8 mouse cellular contexts compared by ENCODE assay signal in genomic region chr4:135439904-135440522, GRCm38 (mm10). TPM values are rescaled to one million over a fixed set of nuclear protein-coding genes. Genes with fewer than 3 reads are reported as not detected.
DNase-seq lines count a peak whose midpoint lies in the region; ATAC-seq lines count a peak whose summit lies in the region.

No protein-coding gene starts in this region.

- H3K4me1 ChIP-seq in kidney, embryonic 14.5 days (ENCODE audit: control insufficient read depth, insufficient read depth, low read length) = 0 out of 2 replicates have a peak, but pooled peaks cover 5% of the 10 kb centered on the region
- H3K4me1 ChIP-seq in kidney, embryonic 16.5 days (ENCODE audit: insufficient read depth, low read length) = peaks cover 10% of the 10 kb centered on the region
- peaks cover 7 to 8% of the 10 kb centered on the region in 2 experiments for H3K4me1 ChIP-seq in heart, embryonic 14.5 days (ENCODE audit: control insufficient read depth in 2 of 2, insufficient read depth in 2 of 2, low read length in 2 of 2)
- H3K4me1 ChIP-seq in lung, embryonic 15.5 days = peaks cover 3% of the 10 kb centered on the region; the same call in 1 of the 2 replicates
- H3K4me1 ChIP-seq in hindbrain, embryonic 16.5 days (ENCODE audit: control insufficient read depth, insufficient read depth, low read depth, low read length) = no peaks in the 10 kb centered on the region

- WGBS in kidney, embryonic 14.5 days = 61% methylated on average over 9 of the region's 9 CpGs
- WGBS in kidney, embryonic 16.5 days = 53% methylated on average over 9 of the region's 9 CpGs
- 29% methylated on average over 9 of the region's 9 CpGs for WGBS in heart, embryonic 14.5 days
- whole genome bisulfite sequencing in lung, embryonic 15.5 days = 34% methylated on average over 9 of the region's 9 CpGs
- WGBS in hindbrain, embryonic 16.5 days = 66% methylated on average over 9 of the region's 9 CpGs

- DNase-seq in R1 (ENCODE audit: low read depth, low spot score) = peak; percentile 86
- DNase-seq in splenic B cell, adult 2 months (ENCODE audit: low read depth, low spot score) = peak; percentile 83
- DNase-seq in urinary bladder, postnatal 4 days (ENCODE audit: low spot score in 2 of 2) = no peak

- no peak overlapping the region for H3K4me2 ChIP-seq in kidney, embryonic 14.5 days (replicated peaks; ENCODE audit: low read depth, low read length)
- H3K4me2 ChIP-seq in kidney, embryonic 16.5 days (replicated peaks; ENCODE audit: low read depth, low read length) = no peak overlapping the region
- peak overlapping the region; percentile 56; the same call in 1 of the 2 replicates for H3K4me2 ChIP-seq in heart, embryonic 14.5 days (ENCODE audit: low read length)
- no peak overlapping the region for H3K4me2 ChIP-seq in lung, embryonic 15.5 days
- H3K4me2 ChIP-seq in hindbrain, embryonic 16.5 days (ENCODE audit: low read length) = no peak overlapping the region

- no peak overlapping the region for H3K9ac ChIP-seq in kidney, embryonic 14.5 days (ENCODE audit: low read depth, low read length)
- H3K9ac ChIP-seq in kidney, embryonic 16.5 days (replicated peaks; ENCODE audit: low read length) = no peak overlapping the region
- H3K9ac ChIP-seq in heart, embryonic 14.5 days (ENCODE audit: low read length) = no peak overlapping the region
- no peak overlapping the region for H3K9ac ChIP-seq in lung, embryonic 15.5 days
- no peak overlapping the region for H3K9ac ChIP-seq in hindbrain, embryonic 16.5 days (ENCODE audit: low read depth, low read length)

- H3K27me3 ChIP-seq in kidney, embryonic 14.5 days (ENCODE audit: control insufficient read depth, insufficient read depth, low read length) = no peaks in the 10 kb centered on the region
- H3K27me3 ChIP-seq in kidney, embryonic 16.5 days (ENCODE audit: insufficient read depth, low read length) = no peaks in the 10 kb centered on the region
- H3K27me3 ChIP-seq in heart, embryonic 14.5 days (ENCODE audit: control insufficient read depth, insufficient read depth, low read length) = no peaks in the 10 kb centered on the region
- no peaks in the 10 kb centered on the region for H3K27me3 ChIP-seq in lung, embryonic 15.5 days
- no peaks in the 10 kb centered on the region for H3K27me3 ChIP-seq in splenic B cell, adult 2 months (ENCODE audit: control insufficient read depth, insufficient read depth, low read length, poor library complexity, severe bottlenecking)
- no peaks in the 10 kb centered on the region for H3K27me3 ChIP-seq in hindbrain, embryonic 16.5 days (replicated peaks; ENCODE audit: control insufficient read depth, insufficient read depth, low read length)

- H3K4me3 ChIP-seq in kidney, embryonic 14.5 days (ENCODE audit: low read length) = no peak overlapping the region
- H3K4me3 ChIP-seq in kidney, embryonic 16.5 days (ENCODE audit: low read length) = no peak overlapping the region
- H3K4me3 ChIP-seq in heart, embryonic 14.5 days (ENCODE audit: control insufficient read depth in 1 of 2, insufficient read depth in 1 of 2, low read depth in 1 of 2, low read length in 2 of 2) = no peak overlapping the region
- H3K4me3 ChIP-seq in lung, embryonic 15.5 days = no peak overlapping the region
- H3K4me3 ChIP-seq in hindbrain, embryonic 16.5 days (ENCODE audit: low read length) = no peak overlapping the region

- no peaks in the 10 kb centered on the region for H3K9me3 ChIP-seq in kidney, embryonic 14.5 days (ENCODE audit: control insufficient read depth, low read length)
- no peaks in the 10 kb centered on the region for H3K9me3 ChIP-seq in kidney, embryonic 16.5 days (ENCODE audit: low read length)
- H3K9me3 ChIP-seq in heart, embryonic 14.5 days (ENCODE audit: control insufficient read depth, low read length) = no peaks in the 10 kb centered on the region
- H3K9me3 ChIP-seq in lung, embryonic 15.5 days = no peaks in the 10 kb centered on the region
- H3K9me3 ChIP-seq in hindbrain, embryonic 16.5 days (ENCODE audit: control insufficient read depth, low read length) = no peaks in the 10 kb centered on the region

- no peaks in the 10 kb centered on the region for H3K36me3 ChIP-seq in kidney, embryonic 14.5 days (ENCODE audit: control insufficient read depth, insufficient read depth, low read length)
- no peaks in the 10 kb centered on the region for H3K36me3 ChIP-seq in kidney, embryonic 16.5 days (ENCODE audit: insufficient read depth, low read length)
- no peaks in the 10 kb centered on the region for H3K36me3 ChIP-seq in heart, embryonic 14.5 days (ENCODE audit: control insufficient read depth, insufficient read depth, low read length)
- no peaks in the 10 kb centered on the region for H3K36me3 ChIP-seq in lung, embryonic 15.5 days
- no peaks in the 10 kb centered on the region for H3K36me3 ChIP-seq in splenic B cell, adult 2 months (ENCODE audit: control insufficient read depth, insufficient read depth, low read length, poor library complexity, severe bottlenecking)
- no peaks in the 10 kb centered on the region for H3K36me3 ChIP-seq in hindbrain, embryonic 16.5 days (ENCODE audit: control insufficient read depth, insufficient read depth, low read length)

- H3K27ac ChIP-seq in kidney, embryonic 14.5 days (ENCODE audit: low read depth, low read length) = peak overlapping the region; percentile 65; the same call in 1 of the 2 replicates
- no peak overlapping the region for H3K27ac ChIP-seq in kidney, embryonic 16.5 days (ENCODE audit: low read length)
- peak overlapping the region; percentile 27 to 71; a peak in 1 of 4 replicates for H3K27ac ChIP-seq in heart, embryonic 14.5 days (replicated peaks in 1 of 2; ENCODE audit: control insufficient read depth in 1 of 2, insufficient read depth in 1 of 2, low read depth in 2 of 2, low read length in 2 of 2)
- peak overlapping the region; percentile 41 for H3K27ac ChIP-seq in lung, embryonic 15.5 days
- no peak overlapping the region for H3K27ac ChIP-seq in hindbrain, embryonic 16.5 days (ENCODE audit: low read depth, low read length)

- no peak for ATAC-seq in kidney, embryonic 14.5 days (ENCODE audit: low FRiP score, low TSS enrichment)
- no peak for ATAC-seq in kidney, embryonic 16.5 days (ENCODE audit: low FRiP score, low TSS enrichment)
- no peak for ATAC-seq in heart, embryonic 14.5 days (ENCODE audit: insufficient number of reproducible peaks, insufficient read depth, low FRiP score, low read depth)
- no peak for ATAC-seq in lung, embryonic 15.5 days (ENCODE audit: borderline replicate concordance, extremely low read depth, low FRiP score, low TSS enrichment)
- ATAC-seq in hindbrain, embryonic 16.5 days = no peak

RNA-seq across cellular contexts. Expression of gene Rcan3, which starts 6.4 kb away (rescaled TPM):
- polyA plus RNA-seq in kidney, embryonic 14.5 days (2014; fragmentation: Nextera tagmentation; extraction: Ambion mirVana) = 14.1 and 15.2 TPM in 2 replicates
- polyA plus RNA-seq in kidney, embryonic 16.5 days (2015; fragmentation: Nextera tagmentation; extraction: Ambion mirVana) = 15.0 and 15.3 TPM in 2 replicates
- 9.2 and 10.8 TPM in 2 replicates for polyA plus RNA-seq in heart, embryonic 14.5 days (2014; fragmentation: Nextera tagmentation; extraction: Ambion mirVana)
- polyA plus RNA-seq in lung, embryonic 15.5 days (2015; fragmentation: Nextera tagmentation; extraction: Ambion mirVana) = 15.6 and 16.3 TPM in 2 replicates
- 52.8 and 54.1 TPM in 2 replicates for polyA plus RNA-seq in hindbrain, embryonic 16.5 days (2015; fragmentation: Nextera tagmentation; extraction: Ambion mirVana)

RNA-seq across cellular contexts. Expression of gene Ncmap, which starts 42.0 kb away (rescaled TPM):
- polyA plus RNA-seq in kidney, embryonic 14.5 days (2014; fragmentation: Nextera tagmentation; extraction: Ambion mirVana) = 2.5 and 2.9 TPM in 2 replicates
- 2.0 and 4.3 TPM in 2 replicates for polyA plus RNA-seq in kidney, embryonic 16.5 days (2015; fragmentation: Nextera tagmentation; extraction: Ambion mirVana)
- 0.22 and 0.41 TPM in 2 replicates for polyA plus RNA-seq in heart, embryonic 14.5 days (2014; fragmentation: Nextera tagmentation; extraction: Ambion mirVana)
- polyA plus RNA-seq in lung, embryonic 15.5 days (2015; fragmentation: Nextera tagmentation; extraction: Ambion mirVana) = 5.6 and 7.0 TPM in 2 replicates
- 0.94 and 1.0 TPM in 2 replicates for polyA plus RNA-seq in hindbrain, embryonic 16.5 days (2015; fragmentation: Nextera tagmentation; extraction: Ambion mirVana)

RNA-seq across cellular contexts. Expression of gene Stpg1, which starts 54.6 kb away (rescaled TPM):
- 0.64 and 0.81 TPM in 2 replicates for polyA plus RNA-seq in kidney, embryonic 14.5 days (2014; fragmentation: Nextera tagmentation; extraction: Ambion mirVana)
- polyA plus RNA-seq in kidney, embryonic 16.5 days (2015; fragmentation: Nextera tagmentation; extraction: Ambion mirVana) = 0.84 and 1.1 TPM in 2 replicates
- 0.15 and 0.70 TPM in 2 replicates for polyA plus RNA-seq in heart, embryonic 14.5 days (2014; fragmentation: Nextera tagmentation; extraction: Ambion mirVana)
- polyA plus RNA-seq in lung, embryonic 15.5 days (2015; fragmentation: Nextera tagmentation; extraction: Ambion mirVana) = 0.37 and 0.64 TPM in 2 replicates
- polyA plus RNA-seq in hindbrain, embryonic 16.5 days (2015; fragmentation: Nextera tagmentation; extraction: Ambion mirVana) = 0.39 and 0.41 TPM in 2 replicates

RNA-seq across cellular contexts. Expression of gene Nipal3, which starts 54.8 kb away (rescaled TPM):
- polyA plus RNA-seq in kidney, embryonic 14.5 days (2014; fragmentation: Nextera tagmentation; extraction: Ambion mirVana) = 2.7 and 3.8 TPM in 2 replicates
- polyA plus RNA-seq in kidney, embryonic 16.5 days (2015; fragmentation: Nextera tagmentation; extraction: Ambion mirVana) = 4.3 and 7.1 TPM in 2 replicates
- polyA plus RNA-seq in heart, embryonic 14.5 days (2014; fragmentation: Nextera tagmentation; extraction: Ambion mirVana) = 4.0 and 4.5 TPM in 2 replicates
- 5.2 and 5.7 TPM in 2 replicates for polyA plus RNA-seq in lung, embryonic 15.5 days (2015; fragmentation: Nextera tagmentation; extraction: Ambion mirVana)
- polyA plus RNA-seq in hindbrain, embryonic 16.5 days (2015; fragmentation: Nextera tagmentation; extraction: Ambion mirVana) = 6.8 and 10.7 TPM in 2 replicates

Comparison
In these comparisons a context has a peak if more than half of its experiments do, and no peak if none do; other contexts are left out.
1. H3K27ac ChIP-seq: peak in kidney, embryonic 14.5 days (single experiment), heart, embryonic 14.5 days (2 of 2) and lung, embryonic 15.5 days (single experiment); none in kidney, embryonic 16.5 days (single experiment) and hindbrain, embryonic 16.5 days (single experiment).
2. DNase-seq: peak in R1 (single experiment) and splenic B cell, adult 2 months (single experiment); none in urinary bladder, postnatal 4 days (0 of 2).